Mouse (Mus musculus) neural tube, embryonic 10.5 days (tissue): ENCODE data around the gene Col16a1.

Experiments used
- DNase-seq: peaks from one replicate; pipeline ENCODE4 v3.0.0-alpha.2; 2017; ENCODE audit warnings: low spot score; ENCODE audit errors: extremely low spot score

The Col16a1 gene

DNA sequence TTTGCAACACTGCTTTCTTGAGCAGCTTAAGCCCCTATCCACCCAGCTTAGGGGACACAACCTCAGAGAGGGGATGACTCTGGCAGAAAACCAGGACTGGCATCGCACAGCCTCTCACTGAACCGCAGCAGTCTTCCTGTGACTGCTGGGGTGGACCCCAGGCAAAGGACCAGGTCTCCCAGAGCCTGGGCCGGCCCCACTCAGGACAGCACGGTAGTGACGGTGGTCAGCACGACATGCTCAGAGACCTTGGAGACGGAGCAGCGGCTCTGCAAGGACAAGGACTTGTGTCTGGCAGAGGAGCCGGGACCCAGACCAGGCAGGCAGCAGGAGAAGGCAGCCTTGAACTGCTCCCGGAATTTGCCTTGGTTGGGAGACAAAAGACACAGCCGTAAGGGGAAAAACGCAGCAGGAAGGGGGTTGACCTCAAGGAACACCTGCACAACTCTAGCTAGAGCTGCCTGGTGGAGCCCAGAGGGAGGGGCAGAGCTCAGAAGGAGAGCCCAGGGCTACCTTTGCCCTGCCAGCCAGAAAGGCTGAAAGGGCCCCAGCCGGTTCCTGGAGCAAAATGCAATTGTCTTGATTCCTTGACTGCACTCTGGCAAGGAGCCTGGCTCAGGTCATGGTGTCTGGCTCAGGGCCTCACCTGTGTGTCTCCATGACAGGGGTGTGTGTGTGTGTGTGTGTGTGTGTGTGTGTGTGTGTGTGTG lies 83.2 kb downstream of the Col16a1 start:
- no peak for DNase-seq

DNA sequence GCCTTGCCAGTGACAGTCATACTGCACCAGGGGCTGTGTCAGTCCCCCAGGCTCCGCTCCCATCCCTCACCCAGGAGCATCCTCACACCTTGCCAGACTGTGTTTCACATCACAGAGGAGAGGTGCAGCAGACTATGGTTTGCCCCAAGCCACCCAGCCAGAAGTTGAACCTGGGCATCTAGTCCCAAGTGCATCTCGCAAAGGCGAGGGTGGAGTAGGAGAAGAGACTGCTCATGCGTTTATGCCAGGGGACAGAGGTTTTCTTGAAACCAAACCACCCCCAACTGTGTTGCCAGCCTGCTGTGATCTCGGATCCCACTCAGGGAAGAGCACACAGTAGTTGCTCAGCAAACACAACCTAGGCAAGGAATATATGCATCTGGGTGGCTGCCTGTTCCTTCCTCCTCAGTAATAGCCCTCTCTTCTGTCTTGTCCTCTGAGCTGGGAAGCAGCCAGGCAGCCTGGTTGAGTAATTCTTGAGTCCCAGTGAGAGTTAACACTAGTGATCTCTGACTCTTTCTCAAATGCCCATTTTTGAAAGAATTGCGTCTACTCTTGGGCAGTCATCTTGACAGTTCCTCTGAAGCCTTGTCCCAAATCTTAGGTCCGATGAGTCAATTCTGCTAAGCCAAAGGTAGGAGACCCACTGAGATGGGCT lies 83.9 kb downstream of the Col16a1 start:
- no peak for DNase-seq

DNA sequence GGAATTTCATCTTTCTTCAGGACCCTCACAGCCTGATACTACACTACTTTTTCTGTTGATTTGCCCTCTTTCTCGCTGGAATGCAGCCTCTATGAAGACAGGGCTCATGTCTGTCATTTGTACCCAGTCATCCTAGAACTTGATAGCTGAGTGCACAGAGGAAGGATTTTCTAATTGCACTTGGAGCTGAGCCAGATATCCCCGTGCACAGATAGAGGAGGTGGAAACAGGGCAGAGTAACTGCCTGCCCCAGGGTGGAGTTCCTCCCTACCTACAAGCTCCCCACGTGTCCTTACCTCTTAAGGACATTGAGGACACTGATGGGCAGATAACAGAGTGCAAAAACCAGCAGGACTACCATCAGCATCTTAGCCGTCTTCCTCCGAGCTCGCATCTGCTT lies 85.8 kb downstream of the Col16a1 start:
- DNase-seq, result no peak

DNA sequence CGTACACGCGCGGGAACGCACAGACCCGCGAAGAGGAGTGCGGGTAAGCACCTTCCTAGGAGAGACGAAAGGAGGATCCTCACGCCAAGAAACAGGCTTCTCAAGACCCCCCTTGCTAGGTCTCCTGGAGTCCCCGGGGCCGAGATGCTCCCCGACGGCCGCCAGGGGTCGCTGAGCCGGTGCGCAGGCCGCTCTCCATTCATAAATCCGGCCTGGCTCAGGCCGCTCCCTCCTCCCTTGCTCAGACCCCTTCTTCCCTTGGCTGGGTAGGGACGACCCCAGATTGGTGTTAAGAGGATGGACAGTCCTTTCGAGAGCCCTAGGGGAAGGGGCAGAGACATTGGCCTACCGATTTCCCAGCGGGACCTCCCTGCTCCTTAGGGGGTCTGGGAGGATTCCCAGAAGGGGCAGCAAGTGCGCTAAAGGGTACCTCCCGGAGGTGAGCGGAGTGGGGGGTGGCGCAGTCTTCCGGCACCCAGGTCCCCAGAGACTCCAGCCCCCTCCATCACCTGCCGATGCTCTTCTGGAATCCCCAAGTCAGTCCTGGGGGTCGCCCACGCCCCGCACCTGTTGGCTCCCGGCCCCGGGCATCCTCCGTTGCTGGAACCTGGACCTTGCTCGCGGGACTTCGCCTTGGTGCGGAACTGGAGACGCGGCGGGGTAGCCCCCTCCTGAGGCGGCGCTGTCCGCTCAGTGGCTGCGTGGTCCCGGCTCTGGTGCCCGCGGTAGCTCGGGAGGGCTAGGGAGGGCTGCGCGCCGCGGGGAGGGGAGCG lies 91.0 kb downstream of the Col16a1 start:
- DNase-seq, result peak; percentile 86

DNA sequence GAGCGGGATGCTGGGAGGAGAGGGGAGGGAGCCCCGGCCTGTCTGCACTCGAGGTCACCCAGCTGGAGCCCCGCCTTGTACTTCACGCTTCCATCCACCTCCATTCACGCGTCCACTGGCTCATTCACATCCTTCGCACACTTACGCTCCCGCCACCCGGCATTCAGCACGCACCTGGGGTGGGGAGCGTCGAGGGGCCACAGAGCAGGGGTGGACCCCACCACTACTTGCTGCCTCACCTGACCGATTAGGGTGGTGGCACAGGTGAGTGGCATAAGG lies 91.5 kb downstream of the Col16a1 start, which contains the start of gene Hcrtr1:
Hcrtr1 (minus strand) TSS at position 146 of the 279 bp plus-strand sequence.
- DNase-seq, result no peak

DNA sequence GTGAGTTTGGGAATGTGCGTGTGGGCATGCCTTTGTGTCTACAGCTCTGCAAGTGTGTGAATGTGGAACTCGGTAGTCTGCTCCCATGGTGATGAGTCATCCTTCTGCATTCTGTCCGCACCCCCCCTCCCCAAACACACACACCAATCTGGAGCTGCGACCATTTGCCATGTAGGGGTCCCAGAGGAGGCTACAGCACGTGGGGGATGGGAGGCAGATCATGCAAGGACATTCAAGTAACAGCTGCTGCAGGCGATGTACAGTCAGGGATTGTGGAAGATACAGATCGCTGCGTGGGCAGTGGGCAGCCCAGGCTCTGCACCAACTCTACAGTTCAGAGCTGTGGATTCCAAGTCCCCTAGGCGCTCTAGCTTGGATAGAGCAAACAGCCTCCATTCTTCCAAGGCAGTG lies 93.4 kb downstream of the Col16a1 start:
- no peak for DNase-seq

DNA sequence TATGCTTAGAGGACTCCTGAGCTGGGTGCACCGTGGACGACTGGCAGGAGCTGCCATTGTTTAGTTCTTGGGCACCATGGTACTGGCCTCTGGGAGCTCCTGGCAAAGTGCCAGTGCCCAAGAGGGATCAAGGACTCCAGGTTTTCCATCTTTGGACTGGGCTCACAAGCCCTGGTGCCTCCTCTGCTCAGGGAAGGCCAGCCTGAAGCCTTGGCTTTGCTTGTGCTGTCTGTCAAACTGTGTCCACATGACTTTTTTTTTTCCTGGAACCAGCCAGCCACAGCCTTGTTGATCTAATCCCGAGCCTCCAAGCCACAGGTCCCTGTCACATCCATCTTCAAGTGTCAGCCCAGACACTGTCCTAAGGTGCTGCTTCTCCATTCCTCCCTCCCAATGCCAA lies 94.1 kb downstream of the Col16a1 start:
- DNase-seq, result no peak

DNA sequence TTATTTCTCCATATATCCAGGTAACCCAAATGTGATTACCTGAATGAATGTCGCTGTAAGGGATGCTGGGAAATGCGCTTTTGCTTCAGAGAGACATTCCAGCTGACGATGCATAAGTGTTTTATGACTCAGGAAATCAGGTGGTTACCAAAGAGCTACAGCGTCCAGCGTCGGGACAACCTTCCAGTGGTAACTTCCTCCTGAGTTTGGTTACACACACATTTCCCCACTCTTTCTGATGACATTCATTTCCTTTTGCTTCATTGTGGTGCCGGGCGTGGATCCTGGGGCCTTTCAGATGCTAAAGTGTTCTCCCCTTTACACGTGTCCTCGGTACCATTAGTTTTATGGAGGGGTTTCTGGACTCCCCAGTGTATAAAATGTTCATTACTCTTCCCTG lies 100.8 kb downstream of the Col16a1 start:
- no peak for DNase-seq
